Mouse (Mus musculus): ENCODE results near the gene Dppa2.
"Not testable (repeated sequence)": the region's sequence is repeated elsewhere in the genome, so short reads cannot be mapped to it uniquely, and the experiment has no call there.

Dppa2 gene

GRCm38 (mm10) chr16:48303509-48303908 lies at the start of gene Dppa2:
Gene Dppa2, plus strand, starts transcription at chr16:48303908.
- DNase-seq (ENCODE audit: low spot score), result no peak

DNA sequence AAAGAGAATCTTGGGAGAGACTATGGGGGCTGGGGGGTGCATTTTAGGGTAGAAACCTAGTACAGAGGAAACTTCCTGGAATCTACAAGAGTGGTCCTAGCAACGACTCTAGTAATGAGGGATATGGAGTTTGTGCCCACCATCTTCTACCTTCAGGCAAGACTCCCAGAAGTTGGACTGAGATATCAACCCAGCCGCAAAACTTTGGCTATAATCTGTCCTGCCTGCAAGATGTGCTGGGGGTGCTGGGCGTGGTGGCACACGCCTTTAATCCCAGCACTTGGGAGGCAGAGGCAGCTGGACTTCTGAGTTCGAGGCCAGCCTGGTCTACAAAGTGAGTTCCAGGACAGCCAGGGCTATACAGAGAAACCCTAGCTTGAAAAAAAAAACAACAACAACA lies 49.1 kb upstream of the Dppa2 start:
- no peak for DNase-seq (ENCODE audit: low spot score)

- no peak for DNase-seq (ENCODE audit: low spot score)
Measured at GRCm38 (mm10) chr16:48259519-48259918, 44.2 kb upstream of the Dppa2 start.

GRCm38 (mm10) chr16:48262901-48263300 lies 40.8 kb upstream of the Dppa2 start:
- no peak for DNase-seq (ENCODE audit: low spot score)

DNA sequence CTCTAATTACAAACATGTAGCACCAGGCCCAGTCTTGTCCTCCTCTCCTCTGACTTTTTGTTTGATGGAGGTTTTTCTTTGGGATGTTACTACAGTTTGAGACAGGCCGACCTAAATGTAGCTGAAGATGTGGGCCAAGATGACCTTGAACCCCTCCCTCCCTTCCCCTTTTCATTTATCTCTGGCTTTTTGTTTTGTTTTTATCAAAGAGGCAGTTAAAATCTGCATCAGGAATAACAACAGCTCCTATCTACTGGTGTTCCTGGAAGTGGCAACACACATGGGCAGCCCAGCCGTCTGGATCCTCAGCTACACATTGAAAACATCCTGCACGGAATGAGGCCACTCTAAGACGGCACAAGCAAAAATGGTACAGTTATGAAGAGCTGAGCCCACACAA lies 37.9 kb upstream of the Dppa2 start:
- DNase-seq (ENCODE audit: low spot score), result no peak

- DNase-seq (ENCODE audit: low spot score), result no peak
Measured at GRCm38 (mm10) chr16:48276940-48277339, 26.8 kb upstream of the Dppa2 start.

DNA sequence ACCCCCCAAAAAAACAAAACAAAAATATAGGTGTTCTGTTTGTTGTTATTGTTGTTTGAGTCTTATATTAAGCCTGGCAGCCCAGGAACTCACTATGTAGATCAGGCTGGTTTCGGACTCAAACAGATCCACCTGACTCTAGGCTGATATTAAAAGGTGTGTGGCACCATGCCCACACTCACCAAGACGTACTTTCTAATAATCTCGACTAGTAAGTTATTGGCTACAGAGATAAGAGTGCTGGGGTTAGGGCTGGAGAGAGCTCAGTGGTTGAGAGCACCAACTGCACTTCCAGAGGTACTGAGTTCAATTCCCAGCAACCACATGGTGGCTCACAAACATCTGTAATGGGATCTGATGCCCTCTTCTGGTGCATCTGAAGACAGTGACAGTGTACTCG lies 22.8 kb upstream of the Dppa2 start:
- DNase-seq (ENCODE audit: low spot score), result no peak

- no peak for DNase-seq (ENCODE audit: low spot score)
Measured at GRCm38 (mm10) chr16:48282801-48283200, 20.9 kb upstream of the Dppa2 start.

DNA sequence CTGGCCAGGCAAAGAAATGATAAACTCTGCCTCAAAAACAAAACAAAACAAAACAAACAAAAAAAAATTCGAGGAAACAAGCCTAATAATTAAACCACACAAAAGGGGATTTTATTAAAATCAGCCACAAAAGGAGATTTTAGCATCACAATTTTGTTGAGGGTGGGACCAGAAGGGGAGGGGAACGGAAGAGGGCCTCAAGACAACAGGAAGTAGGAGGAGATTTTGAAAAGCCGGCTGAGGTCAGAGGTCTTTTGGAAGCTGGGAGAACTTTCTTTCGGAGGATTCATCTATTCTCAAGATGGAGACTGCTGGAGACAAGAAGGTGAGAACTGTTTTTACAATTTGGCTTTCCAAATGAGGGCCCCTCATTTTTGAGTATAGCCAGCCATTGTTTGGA lies 20.2 kb upstream of the Dppa2 start, which contains the start of gene Dppa4:
Gene Dppa4, plus strand, starts transcription at position 217 of the 400 bp plus-strand sequence.
- DNase-seq (ENCODE audit: low spot score), result no peak

GRCm38 (mm10) chr16:48285517-48285916 lies 18.2 kb upstream of the Dppa2 start:
- DNase-seq (ENCODE audit: low spot score), result no peak

DNA sequence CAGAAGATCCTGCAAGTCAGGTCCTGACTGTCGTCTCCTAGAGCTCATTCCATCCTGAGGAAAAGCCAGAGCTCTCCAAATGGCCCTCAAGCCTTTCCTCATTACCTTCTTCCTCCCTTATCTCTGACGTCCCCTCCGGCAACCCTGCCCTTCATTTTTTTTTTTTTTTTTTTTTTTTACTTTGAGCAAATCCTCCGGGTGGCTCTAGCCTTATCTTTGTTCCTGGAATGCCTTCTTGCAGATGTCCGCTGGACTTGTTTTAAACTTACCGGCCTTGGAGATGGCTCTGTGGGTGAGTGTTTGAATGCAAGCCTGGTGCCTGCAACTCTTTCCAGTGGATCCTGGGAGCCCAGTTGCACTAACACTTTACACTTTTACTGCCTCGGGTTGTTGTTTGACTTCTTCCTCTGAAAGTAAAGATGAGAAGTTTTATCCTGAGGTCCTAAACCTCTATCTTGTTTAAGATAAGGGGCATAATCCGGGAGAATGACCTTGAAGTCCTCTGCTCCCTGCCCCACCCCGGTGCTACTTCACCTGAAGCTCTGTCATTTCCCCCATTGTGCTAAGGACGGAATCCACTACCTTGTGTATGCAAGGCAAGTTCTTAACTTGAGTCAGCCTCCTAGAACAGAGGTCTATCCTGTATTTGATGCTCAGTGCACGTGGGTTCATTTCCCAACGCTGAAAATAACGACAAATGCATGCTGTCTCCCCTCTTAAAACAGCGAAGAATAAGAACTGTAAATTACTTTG lies 6.1 kb upstream of the Dppa2 start:
- DNase-seq (ENCODE audit: low spot score), result no peak

GRCm38 (mm10) chr16:48299884-48300283 lies 3.8 kb upstream of the Dppa2 start:
- no peak for DNase-seq (ENCODE audit: low spot score)

- DNase-seq (ENCODE audit: low spot score), result no peak
Measured at GRCm38 (mm10) chr16:48303983-48304382, 275 bp downstream of the Dppa2 start.

DNA sequence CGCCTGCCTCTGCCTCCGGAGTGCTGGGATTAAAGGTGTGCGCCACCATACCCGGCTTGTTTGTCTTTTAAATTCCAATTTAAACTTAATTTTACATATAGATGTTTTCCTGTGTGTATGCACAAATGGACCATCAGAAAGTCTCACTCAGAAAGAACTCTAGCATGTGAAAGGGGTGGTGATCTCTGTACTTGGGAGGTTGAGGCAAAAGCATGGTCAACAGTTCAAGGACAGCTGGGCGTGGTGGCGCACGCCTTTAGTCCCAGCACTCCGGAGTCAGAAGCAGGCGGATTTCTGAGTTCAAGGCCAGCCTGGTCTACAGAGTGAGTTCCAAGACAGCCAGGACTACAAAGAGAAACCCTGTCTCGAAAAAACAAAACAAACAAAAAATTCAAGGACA lies 5.2 kb downstream of the Dppa2 start:
- not testable (repeated sequence) for DNase-seq (ENCODE audit: low spot score)

- no peak for DNase-seq (ENCODE audit: low spot score)
Measured at GRCm38 (mm10) chr16:48309912-48310630, 6.4 kb downstream of the Dppa2 start.

GRCm38 (mm10) chr16:48315294-48315693 lies 11.6 kb downstream of the Dppa2 start:
- no peak for DNase-seq (ENCODE audit: low spot score)

DNA sequence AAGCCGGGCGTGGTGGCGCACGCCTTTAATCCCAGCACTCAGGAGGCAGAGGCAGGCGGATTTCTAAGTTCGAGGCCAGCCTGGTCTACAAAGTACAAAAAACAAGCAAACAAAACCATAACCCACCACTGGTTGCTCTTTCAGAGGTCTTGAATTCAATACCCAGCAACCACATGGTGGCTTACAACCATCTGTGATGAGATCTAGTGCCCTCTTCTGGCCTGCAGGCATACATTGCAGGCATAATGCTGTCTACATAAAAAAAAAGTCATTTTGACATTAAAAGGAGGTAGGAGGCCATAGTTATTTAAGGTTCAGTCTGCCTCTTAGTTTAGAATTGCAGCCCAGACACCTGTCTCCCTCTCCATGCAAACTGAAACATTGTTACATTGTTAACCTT lies 17.1 kb downstream of the Dppa2 start:
- DNase-seq (ENCODE audit: low spot score), result no peak

GRCm38 (mm10) chr16:48323133-48323532 lies 19.4 kb downstream of the Dppa2 start:
- DNase-seq (ENCODE audit: low spot score), result no peak

- no peak for DNase-seq (ENCODE audit: low spot score)
Measured at GRCm38 (mm10) chr16:48323602-48324345, 20.1 kb downstream of the Dppa2 start.

GRCm38 (mm10) chr16:48326903-48327302 lies 23.2 kb downstream of the Dppa2 start:
- no peak for DNase-seq (ENCODE audit: low spot score)

GRCm38 (mm10) chr16:48328420-48328819 lies 24.7 kb downstream of the Dppa2 start:
- no peak for DNase-seq (ENCODE audit: low spot score)

GRCm38 (mm10) chr16:48331822-48332221 lies 28.1 kb downstream of the Dppa2 start:
- DNase-seq (ENCODE audit: low spot score), result no peak

GRCm38 (mm10) chr16:48335326-48335725 lies 31.6 kb downstream of the Dppa2 start:
- no peak for DNase-seq (ENCODE audit: low spot score)
